21 mouse cellular contexts compared by ENCODE assay signal in the genomic region with DNA sequence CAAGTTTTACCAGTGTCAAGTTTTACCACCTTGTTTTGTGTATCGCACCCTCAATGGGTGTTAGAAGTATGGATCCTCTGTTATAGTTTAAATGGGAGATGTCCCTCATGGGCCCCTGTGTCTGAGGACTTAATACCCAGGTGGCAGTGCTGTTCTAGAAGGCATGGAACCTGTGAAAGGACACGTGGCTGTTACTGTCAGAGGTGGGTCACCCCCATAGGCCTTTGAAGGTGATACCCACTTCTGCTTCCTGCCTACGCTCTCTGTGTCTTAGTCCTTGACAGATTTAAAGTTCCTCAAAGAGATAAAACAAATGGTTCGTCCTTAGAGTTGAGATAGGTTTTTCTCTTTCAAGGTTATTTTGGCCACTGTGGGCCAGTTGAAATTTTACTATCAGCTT. TPM values are rescaled to one million over a fixed set of nuclear protein-coding genes. Genes with fewer than 3 reads are reported as not detected.
DNase-seq lines count a peak whose midpoint lies in the region; TF ChIP-seq lines count a peak whose summit lies in the region.
"Had no signal": no experiment of that assay in that cellular context is flagged by ENCODE, and none has a peak within 500 bp of the region (broad histone marks: within the 10 kb centered on the region; RNA-seq: fewer than 3 reads in every experiment).

No protein-coding gene starts in this region.

- no peaks in the 10 kb centered on the region for H3K27me3 ChIP-seq in CH12.LX (replicated peaks)
- H3K27me3 ChIP-seq in splenic B cell, adult 2 months (ENCODE audit: control insufficient read depth, insufficient read depth, low read length, poor library complexity, severe bottlenecking): no peaks in the 10 kb centered on the region
- H3K27me3 ChIP-seq: embryonic facial prominence, embryonic 15.5 days; hindbrain, embryonic 13.5 days had no signal

- peaks cover 2% of the 10 kb centered on the region for H3K79me2 ChIP-seq in CH12.LX (replicated peaks; ENCODE audit: control insufficient read depth, extremely low read depth, insufficient read depth, poor library complexity, severe bottlenecking)

- no peak overlapping the region for H3K27ac ChIP-seq in CH12.LX (ENCODE audit: insufficient read depth, low read depth)
- H3K27ac ChIP-seq: embryonic facial prominence, embryonic 15.5 days; forebrain, embryonic 10.5 days; heart, embryonic 10.5 days; hindbrain, embryonic 13.5 days; hindbrain, postnatal 0 days had no signal

- TF ChIP-seq RAD21 in CH12.LX (IDR thresholded peaks at IDR 0.05; ENCODE audit: low read depth, low read length): no peak

- H3K36me3 ChIP-seq in CH12.LX (replicated peaks in 1 of 2; ENCODE audit: control insufficient read depth in 1 of 2, insufficient read depth in 1 of 2, low read length in 1 of 2): no peaks in the 10 kb centered on the region
- H3K36me3 ChIP-seq in splenic B cell, adult 2 months (ENCODE audit: control insufficient read depth, insufficient read depth, low read length, poor library complexity, severe bottlenecking): no peaks in the 10 kb centered on the region
- H3K36me3 ChIP-seq: embryonic facial prominence, embryonic 15.5 days; forebrain, embryonic 10.5 days; heart, embryonic 10.5 days; hindbrain, embryonic 13.5 days had no signal

- dilution Hi-C loops in CH12.LX (cut with MboI; ENCODE audit: extremely low pct_ligation_motif_present, extremely low pct_unique_long_range_greater_than_20kb, low sequenced_read_pairs): no loop called here

- H3K9ac ChIP-seq in CH12.LX (ENCODE audit: insufficient read depth, low read depth): no peak overlapping the region
- H3K9ac ChIP-seq: embryonic facial prominence, embryonic 15.5 days; hindbrain, embryonic 13.5 days had no signal

- peaks cover 2% of the 10 kb centered on the region for H3K9me3 ChIP-seq in CH12.LX (replicated peaks; ENCODE audit: low read length)
- H3K9me3 ChIP-seq: embryonic facial prominence, embryonic 15.5 days; forebrain, embryonic 10.5 days; heart, embryonic 10.5 days; hindbrain, embryonic 13.5 days had no signal

- TF ChIP-seq POLR2A in CH12.LX (IDR thresholded peaks at IDR 0.05; ENCODE audit: low read depth, low read length): no peak

- no peak overlapping the region for H3K4me3 ChIP-seq in CH12.LX (replicated peaks in 1 of 3; ENCODE audit: low read depth in 2 of 3, low read length in 2 of 3, poor library complexity in 1 of 3)
- H3K4me3 ChIP-seq: embryonic facial prominence, embryonic 15.5 days; erythroblast, embryonic 14.5 days; forebrain, embryonic 10.5 days; heart, embryonic 10.5 days; hindbrain, embryonic 13.5 days had no signal

- no peak overlapping the region for H3K4me2 ChIP-seq in CH12.LX (ENCODE audit: insufficient read depth, low read depth, poor library complexity, severe bottlenecking)
- H3K4me2 ChIP-seq: embryonic facial prominence, embryonic 15.5 days; hindbrain, embryonic 13.5 days had no signal

- H3K4me1 ChIP-seq in CH12.LX (ENCODE audit: control insufficient read depth in 1 of 2, insufficient read depth in 2 of 2): peaks cover 8 to 69% of the 10 kb centered on the region in 2 experiments
- H3K4me1 ChIP-seq: embryonic facial prominence, embryonic 15.5 days; forebrain, embryonic 10.5 days; heart, embryonic 10.5 days; hindbrain, embryonic 13.5 days had no signal

- no peak for TF ChIP-seq EP300 in CH12.LX (IDR thresholded peaks at IDR 0.05; ENCODE audit: low read length)

- TF ChIP-seq CTCF in CH12.LX (conservative IDR thresholded peaks at IDR 0.05 in 1 of 2, IDR thresholded peaks at IDR 0.05 in 1 of 2; ENCODE audit: low read depth in 2 of 2, low read length in 2 of 2): no peak

- DNase-seq in spleen, postnatal 36 days (ENCODE audit: low spot score in 2 of 2): peak; percentile 71 to 72
- DNase-seq in spleen, adult 18-20 months: no peak
- DNase-seq in A20 (ENCODE audit: low read depth, low spot score) (peak; percentile 61), CH12.LX (ENCODE audit: extremely low read depth) (no peak)
- DNase-seq in splenic B cell, adult 2 months (ENCODE audit: low read depth, low spot score): peak; percentile 77
- no peak for DNase-seq in lung, postnatal 10 days
- DNase-seq: adrenal gland, adult 2 months; adrenal gland, postnatal 25 days; cerebellum, adult 18-20 months; cerebellum, adult 9-11 months; embryo, embryonic 11 days; gastrocnemius, postnatal 36 days; heart, adult 18-20 months; heart, postnatal 10 days had no signal

- in situ Hi-C loops in CH12.LX (cut with MboI; ENCODE audit: low pct_ligation_motif_present, low pct_unique_long_range_greater_than_20kb, low sequenced_read_pairs): no loop called here

TF ChIP-seq in CH12.LX, 34 proteins besides CTCF, POLR2A, EP300 and RAD21:
- TF ChIP-seq POLR2AphosphoS2 (IDR thresholded peaks at IDR 0.05; ENCODE audit: low read depth, low read length): no peak
- TF ChIP-seq MYC (IDR thresholded peaks at IDR 0.05; ENCODE audit: low read depth, low read length): peak; percentile 82; the same call in 1 of the 2 replicates
- TF ChIP-seq BHLHE40 (IDR thresholded peaks at IDR 0.05; ENCODE audit: low read depth, low read length): 0 out of 2 replicates have a peak, but pooled peaks have one; percentile 13
- TF ChIP-seq MAX (IDR thresholded peaks at IDR 0.05; ENCODE audit: low read length): peak; percentile 79
- no peak for TF ChIP-seq IRF4 (IDR thresholded peaks at IDR 0.05; ENCODE audit: low read depth, low read length)

RNA-seq across cellular contexts. Expression of a gene that starts 23.3 kb away (rescaled TPM):
- 22.5 and 25.5 TPM in 2 replicates for total RNA-seq in CH12.LX (2012; rRNA removed)
- total RNA-seq in CH12.LX (2014; rRNA removed): 28.7 and 29.8 TPM in 2 replicates
- polyA plus RNA-seq in CH12.LX (2012; ENCODE audit: insufficient read length, low read depth): 18.0 and 18.5 TPM in 2 replicates
- total RNA-seq: MEL had no signal

Comparison
In these comparisons a context has a peak if more than half of its experiments do, and no peak if none do; other contexts are left out.
1. DNase-seq: peak in spleen, postnatal 36 days (2 of 2), A20 (single experiment) and splenic B cell, adult 2 months (single experiment); none in spleen, adult 18-20 months (0 of 2), CH12.LX (single experiment) and lung, postnatal 10 days (single experiment).